Mouse (Mus musculus) liver, embryonic 14.5 days (tissue): Measurements from ENCODE around the gene Btbd9.

Experiments
- CTCF ChIP-seq: IDR thresholded peaks from 2 replicates; pipeline ENCODE4 v1.5.1; 2016; ENCODE audit warnings: antibody characterized with exemption, low read depth, control low read depth
- EP300 ChIP-seq: IDR thresholded peaks from 2 replicates; pipeline ENCODE4 v1.6.1; 2016; ENCODE audit warnings: antibody characterized with exemption, low read depth

DNA sequence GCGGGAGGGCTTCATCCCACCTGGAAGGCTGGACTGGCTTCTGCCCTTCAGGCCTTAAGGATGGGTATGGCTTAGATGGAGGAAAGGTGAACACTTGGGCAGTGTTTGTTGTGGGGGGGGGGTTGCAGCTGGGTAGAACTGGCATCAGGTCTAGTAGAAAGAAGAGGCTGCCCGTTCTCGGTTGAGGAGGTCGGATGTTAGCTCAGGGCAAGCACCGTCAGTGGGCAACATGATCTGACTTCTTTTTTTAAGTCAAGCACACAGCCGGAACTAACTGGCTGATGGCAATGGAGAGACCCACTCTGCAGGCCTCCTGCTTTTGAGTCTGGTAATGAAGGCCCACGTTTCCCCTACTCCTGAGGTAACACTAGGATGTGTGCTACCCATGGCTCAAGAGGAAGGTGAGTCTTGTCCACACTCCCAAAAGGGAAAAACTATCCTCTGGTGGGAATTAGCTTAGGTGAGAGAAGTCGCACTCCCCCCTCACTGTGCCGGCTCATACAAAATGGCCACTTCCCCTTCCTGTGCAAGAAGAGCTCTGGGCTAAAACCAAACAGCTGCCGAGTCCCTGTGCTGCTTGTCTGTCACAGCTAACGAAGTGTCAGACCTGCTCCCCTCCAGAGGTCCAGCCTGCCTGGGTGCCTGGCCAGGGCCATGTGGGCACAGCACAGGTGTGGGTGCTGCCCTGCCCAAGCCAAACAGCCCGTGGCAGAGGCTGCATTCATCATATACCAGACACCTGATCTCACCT, 378.8 kb downstream of the Btbd9 start:
- TF ChIP-seq CTCF (no peak), EP300 (no peak)
